Mouse (Mus musculus): ENCODE measurements around the gene Bcl2l13.
"Not testable (repeated sequence)": the region's sequence is repeated elsewhere in the genome, so short reads cannot be mapped to it uniquely, and the experiment has no call there.

Bcl2l13 gene

DNA sequence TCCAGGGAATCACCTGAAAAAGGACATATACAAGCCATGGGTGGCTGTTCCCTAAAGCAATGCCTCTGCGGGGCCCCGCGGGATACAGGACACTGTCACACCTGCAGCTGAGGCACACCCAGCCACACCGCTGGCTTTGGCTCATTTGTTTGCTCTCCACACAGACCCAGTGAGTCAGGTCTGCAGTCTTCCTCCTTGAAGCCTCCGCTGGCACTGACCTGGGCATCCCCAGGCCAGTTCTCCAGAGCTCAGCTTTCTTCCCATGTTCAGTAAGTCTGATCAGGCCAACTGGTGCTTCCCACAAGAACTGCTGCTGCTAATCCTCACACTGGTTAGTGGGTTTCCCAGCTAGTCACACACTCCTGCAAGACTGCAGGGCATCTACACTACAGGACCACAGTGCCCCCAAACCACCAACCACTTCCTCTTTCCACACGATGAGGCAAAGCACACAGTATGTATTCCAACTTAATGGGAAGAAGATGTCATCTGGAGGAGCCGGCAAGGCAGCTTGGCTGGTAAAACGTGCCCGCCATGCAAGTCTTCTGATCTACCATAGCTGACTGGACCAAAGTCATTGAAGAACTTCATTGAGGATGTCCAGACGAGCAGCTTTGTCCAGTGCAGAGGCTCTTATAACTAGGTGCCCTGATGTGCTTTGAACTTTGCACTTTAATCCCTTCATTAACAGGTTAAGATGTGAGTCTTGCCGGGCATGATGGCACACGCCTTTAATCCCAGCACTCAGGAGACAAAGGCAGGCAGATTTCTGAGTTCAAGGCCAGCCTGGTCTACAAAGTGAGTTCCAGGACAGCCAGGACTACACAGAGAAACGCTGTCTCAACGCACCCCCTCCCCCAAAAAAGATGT lies 66.0 kb downstream of the Bcl2l13 start:
- in situ Hi-C loops (cut with MboI) = no loop called here

DNA sequence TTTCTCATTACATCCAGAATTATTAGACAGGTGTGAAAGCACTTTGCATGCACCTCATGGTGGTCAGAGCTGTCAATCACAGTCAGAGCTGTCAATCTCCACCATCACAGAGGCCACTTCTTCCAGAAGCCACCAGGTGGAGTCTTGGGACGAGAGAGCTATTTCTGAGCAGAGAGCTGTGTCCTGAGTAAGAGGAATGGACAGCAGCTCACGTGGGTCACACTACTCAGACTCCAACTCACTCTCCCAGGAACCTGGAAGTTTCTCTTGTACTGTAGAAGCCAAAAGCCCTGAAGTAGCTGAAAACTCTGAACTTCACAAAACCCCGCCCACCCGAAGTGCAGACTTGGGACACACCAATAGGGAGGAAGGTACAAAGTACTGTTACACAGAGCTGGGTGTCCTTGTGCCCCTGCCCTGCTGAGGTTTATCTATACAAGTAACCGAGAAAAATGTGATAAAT lies 67.5 kb downstream of the Bcl2l13 start:
- in situ Hi-C loops (cut with MboI) = no loop called here

DNA sequence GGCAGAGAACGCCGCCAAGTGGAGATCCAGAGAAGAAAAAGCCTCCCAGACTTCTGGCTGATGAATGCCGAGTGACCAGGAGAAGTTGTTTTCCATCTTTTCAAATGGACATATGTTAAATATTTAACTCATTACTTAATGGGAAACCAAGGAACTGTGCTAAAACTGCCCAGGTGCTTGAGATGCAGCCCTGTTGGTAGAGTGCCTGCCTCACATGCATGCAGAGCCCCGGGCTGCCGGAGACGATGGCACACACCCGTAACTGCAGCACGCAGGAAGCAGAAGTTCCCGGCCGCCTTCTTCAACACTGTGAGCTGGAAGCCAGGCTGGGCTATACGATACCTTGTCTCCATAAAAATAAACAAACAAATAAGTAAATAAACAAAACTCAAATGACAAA lies 67.9 kb downstream of the Bcl2l13 start:
- in situ Hi-C loops (cut with MboI) = no loop called here

DNA sequence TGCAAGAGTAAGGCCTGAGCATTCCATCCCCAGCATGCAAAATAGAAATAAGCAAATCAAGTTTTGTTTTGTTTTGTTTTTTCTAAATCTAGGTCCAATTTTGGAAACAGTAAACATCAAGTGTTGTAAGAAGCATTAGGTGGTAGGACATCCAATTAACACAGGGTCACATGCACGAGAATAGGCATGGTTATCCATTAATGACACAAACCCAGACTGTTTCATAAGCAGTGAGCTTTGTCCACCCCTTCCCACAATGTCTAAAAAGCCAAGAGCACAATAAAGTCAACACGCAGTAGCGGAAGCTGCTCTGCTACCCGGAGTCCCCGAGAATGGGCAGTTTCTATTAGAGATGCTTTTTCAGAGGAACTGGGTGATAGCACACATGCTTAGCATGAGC lies 69.1 kb downstream of the Bcl2l13 start:
- in situ Hi-C loops (cut with MboI) = no loop called here

DNA sequence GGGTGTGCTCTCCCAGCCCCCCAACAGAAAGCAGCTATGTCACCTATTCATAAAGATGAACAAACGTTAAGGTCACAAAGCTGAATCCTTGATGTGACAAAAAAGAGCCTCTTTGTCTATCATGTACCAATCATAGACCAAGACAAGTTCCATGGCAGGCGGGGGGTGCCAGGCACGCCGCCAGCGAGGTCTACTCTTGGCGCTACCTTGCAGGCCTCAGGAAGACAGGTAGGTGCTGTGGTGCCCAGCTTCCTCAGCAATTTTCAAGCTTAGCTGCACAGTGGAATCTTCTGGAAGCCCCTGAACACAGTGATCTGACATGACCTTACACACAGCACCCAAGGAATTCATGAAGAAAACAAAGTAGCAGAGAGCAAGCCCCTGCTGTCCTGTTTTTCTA lies 70.5 kb downstream of the Bcl2l13 start:
- in situ Hi-C loops (cut with MboI) = no loop called here

DNA sequence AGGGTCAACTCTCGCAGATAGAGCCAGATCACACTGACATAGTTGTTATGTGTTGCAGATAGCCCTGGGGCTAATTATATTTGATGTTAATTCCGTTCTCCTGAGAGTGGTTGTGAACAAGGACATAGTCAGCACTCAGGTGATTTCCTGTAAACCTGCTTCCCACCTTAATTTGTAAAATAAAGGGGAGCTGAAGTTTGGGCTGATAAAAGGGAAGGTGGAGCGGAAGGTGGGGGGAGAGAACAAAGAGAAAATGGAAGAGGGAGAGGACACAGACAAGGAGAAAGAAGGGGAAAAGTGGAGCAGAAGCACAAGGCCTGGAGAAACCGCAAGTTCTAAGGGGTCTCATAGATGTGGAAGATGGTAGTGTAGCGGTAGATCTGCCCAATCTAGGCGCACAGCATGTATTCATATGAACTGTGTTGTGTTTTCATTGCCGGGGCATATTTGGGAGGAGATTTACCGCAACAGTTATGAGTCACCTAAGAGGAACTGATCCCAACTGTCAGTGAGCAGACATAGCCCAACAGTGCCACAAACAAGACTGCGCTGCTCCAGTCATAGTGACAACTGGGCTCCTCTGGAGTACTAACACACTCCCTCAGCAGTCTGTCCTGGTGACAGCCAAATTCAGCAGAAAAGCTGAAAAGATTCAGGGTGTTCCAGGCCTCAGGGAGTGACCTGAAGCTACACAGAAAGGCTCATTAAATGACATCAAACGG lies 72.0 kb downstream of the Bcl2l13 start:
- in situ Hi-C loops (cut with MboI) = not testable (repeated sequence)

DNA sequence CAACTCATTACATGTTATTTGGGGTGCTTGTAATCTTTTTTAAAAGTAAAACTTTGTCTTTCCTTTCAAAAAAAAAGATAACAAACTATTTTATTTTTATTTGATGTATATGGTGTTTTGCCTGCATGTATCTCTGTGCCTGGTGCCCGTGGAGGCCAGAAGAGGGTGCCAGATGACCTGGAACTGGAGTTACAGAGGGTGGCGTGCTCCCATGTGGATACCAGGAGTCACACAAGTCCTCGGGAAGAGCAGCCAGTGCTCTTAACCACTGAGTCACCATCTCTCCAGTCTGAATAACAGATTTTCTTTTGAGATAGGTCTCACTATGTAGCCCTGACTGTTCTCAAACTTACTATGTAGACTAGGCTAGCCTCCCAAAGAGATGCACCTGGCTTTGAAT lies 73.5 kb downstream of the Bcl2l13 start:
- in situ Hi-C loops (cut with MboI) = no loop called here

DNA sequence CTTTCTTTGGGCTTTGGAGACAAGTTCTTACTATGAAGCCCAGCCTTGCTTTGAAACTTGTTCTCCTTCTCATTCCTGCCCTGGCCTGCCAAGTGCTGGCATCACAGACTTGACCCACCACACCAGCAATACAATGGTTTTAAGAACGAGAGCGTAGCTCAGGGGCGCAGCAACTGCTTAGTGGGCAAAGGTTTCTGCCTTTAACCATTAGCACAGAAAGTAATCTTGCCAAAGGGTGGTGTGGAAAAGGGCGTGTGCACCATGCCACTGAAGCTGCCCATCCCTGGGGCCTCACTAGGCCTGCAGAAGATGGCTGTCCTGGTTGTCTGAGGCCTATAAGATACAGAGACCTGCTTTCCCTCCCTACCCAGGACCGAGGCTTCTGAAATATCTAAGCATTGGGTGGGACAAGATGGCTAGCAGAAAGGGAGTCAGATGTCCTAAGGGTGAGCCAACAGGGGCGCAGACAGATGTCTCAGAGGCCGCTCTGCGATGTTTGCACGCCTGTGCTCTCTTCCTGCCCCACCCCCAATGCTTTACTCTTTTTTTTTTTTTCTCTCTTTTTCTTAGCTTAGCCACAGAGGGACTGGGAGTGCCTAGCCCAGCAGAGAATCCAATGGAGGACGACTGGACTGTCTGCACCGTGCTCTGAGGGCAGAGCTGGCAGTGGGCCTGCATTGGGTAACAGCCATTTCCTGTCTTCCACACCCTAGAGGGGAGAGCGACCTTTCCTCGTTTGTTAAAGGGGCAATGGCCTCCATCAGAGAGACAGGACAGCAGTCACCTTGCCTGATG lies 75.4 kb downstream of the Bcl2l13 start:
- in situ Hi-C loops (cut with MboI) = no loop called here

DNA sequence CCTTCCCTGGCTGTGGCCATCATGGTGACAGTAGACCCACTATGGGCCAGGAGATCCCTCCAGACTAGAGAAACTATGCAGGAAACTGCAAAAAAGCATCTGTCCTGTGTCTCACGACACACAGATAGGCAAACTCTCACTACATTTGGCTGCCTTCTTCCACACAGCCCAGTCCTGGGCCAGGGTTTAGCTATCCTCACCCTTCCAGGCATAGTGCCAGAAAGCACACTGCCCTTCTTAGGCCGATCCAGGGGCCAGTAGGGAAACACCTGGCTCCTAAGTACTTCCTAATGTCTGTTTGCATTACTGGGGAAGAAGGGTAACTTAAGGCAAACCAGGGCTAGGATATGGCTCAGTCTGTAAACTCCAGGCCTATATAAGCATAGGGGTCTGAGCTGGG lies 76.9 kb downstream of the Bcl2l13 start:
- in situ Hi-C loops (cut with MboI) = no loop called here

DNA sequence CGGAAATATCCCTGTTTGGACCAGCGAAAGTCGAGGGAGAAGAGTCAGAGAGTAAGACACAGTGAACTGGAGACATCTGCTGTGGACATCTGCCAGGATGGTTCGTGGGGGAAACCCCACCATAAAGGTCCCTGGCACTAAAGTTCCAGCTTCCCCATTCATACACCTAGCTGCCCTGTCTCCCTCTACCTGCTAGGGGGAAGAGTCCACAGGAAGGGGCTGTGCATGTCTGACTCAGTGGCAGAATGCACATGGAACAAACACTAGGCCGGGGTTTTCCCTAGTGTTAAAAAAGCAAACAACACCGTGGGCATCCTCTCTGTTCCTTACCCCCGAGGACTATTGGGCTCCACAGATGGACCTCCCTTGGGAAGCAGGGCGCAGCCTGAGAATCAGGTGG lies 77.8 kb downstream of the Bcl2l13 start:
- in situ Hi-C loops (cut with MboI) = no loop called here

DNA sequence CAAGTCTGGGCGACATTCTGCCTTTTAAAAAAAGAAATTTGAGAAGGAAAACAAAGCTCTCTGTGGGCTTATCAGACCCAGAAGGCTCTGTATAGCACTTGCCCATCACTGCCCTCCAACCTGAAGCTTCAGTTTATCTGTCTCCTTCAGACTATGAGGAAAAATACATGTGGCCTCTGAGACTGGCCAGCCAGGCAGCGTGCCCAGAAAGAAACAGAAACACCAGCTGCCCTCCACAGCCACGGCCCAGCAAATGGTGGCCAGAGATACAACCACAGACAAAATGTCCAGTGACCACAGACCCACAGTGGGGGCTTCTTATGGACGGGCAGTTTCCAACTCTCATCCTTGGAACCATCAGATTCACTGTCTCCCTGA lies 78.5 kb downstream of the Bcl2l13 start:
- in situ Hi-C loops (cut with MboI) = no loop called here

DNA sequence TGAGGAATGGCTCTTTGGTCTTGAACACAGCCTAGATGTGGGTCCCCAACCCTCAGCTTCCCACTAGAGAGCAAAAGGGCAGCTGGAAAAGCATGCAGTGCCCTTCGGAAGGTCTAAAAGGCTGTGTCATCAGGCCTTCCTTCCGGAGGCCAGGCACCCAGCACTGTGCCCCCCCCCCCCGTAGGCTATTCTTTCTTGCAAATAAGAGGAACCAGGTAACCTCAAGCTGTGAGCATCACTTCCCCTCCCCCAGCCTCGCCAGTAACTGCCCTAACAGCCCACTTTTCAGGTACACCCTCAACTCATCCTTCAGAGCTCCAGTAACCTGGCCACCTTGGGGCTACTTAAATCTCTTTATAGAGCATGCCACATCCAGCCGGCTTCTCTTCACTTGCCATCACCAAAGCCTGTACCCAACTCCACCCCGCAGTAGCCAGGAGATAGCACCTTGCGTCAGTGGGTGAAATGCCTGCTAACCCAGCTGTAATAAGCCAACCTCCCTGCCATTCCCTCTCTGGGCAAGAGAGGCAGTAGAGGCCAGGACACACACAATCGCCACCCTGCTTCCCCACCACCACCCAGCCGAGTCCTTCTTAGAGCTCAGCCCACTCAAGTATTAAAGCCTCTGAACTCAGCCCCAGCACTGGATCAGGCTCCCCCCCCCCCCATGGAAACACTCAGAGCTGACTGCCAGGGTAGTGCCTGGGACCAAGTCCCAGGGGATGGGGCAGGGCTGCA lies 79.1 kb downstream of the Bcl2l13 start:
- in situ Hi-C loops (cut with MboI) = no loop called here

DNA sequence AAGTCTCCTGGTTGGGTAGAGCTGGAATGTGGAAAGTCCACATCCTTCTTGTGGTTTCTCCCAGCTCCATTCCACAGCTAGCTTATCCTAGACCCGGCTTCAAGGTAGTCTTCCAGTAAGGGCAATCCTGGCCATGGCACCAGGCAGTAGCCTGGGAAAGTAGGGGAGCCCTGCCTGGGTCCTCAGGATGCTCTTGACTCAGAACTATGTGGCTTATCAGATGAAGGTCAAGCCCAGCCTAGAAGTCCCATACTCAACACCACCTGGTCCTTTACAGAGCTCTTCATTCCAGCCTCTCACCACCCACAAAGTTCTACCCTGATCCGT lies 79.6 kb downstream of the Bcl2l13 start:
- in situ Hi-C loops (cut with MboI) = no loop called here

DNA sequence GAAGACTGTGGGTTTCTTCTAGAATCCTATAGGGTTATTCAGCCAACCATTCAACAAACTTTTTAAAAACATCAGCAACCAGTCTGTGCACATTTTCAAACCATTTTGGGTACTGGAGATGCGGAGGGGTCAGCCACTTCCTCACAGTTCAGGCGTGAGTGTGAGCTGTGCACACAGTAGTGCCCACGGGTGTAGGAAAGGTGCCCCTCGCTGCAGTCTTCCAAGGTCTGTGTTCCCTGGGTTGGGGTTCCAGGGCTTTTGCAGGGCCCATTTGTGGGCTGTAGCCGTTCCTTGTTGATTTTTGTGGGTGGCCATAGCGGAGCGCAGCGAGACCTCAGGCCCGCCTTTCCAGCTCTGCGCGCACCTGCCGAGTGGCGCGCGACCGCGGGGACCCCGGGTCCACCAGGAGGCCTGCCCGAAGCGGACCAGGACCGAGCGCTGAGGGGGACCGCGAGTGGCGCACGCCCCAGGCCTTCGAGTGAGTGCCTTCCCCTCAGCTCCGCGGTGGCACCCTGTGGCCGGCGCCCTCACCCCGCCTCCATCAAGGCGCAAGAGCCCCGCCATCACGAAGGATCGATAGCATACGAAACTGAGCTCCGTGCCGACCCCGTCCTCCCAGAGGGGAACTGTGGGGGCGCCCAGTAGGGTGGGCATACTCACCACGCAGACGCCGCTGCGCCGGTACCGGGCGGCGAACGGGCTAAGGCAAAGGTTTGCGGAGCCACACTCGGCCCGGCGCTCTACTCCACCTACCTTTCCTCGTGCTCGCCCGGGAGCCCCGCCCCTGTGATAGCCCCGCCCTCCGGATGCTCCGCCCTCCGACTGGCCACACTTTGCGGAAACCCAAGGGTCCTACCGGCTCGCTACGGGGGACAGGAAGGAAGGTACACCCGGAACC lies 80.3 kb downstream of the Bcl2l13 start, which contains the start of gene Bid:
Bid (minus strand) TSS at position 780 of the 898 bp plus-strand sequence.
- in situ Hi-C loops (cut with MboI) = no loop called here

DNA sequence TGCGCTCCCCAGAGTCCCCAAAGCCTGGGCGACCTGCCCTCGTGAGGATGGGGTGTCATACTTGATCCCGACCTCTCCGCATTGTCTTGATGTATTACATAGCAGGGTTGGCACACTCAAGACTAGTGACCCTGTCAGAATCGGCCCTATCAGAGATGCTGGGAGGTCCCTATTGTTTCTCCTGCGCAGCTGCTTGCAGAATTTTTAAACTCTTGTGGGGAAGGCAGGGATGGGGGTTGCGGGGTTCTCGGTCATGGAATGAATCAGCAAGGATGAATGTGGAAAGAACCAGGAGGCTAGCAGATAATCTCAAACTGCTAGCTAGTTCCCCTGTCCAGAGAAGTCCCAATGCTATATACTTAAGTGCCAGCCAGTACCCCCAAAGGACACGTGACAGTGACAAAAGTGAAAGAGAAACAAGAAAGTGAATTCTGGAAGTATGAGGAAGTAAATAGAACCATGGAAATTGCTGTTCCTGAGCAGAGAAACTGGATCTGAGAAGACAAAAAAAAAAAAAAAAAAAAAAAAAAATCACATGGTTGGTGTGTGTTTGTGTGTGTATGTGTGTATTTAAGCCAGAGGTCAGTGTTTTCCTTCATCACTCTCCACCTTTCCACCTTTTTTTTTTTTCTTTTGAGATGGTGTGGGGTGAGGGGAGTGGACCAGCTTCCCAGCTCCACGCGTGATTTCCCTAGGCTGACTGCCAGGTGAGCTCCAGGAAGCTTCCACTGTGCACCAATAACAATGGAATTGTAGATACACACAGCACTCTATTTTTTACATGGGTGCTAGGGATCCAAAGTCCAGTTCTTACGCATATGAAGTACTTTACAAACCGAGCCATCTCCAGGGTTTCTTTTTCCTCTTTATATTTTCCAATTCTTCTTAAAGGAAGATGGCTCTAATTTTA lies 81.2 kb downstream of the Bcl2l13 start:
- in situ Hi-C loops (cut with MboI) = not testable (repeated sequence)

DNA sequence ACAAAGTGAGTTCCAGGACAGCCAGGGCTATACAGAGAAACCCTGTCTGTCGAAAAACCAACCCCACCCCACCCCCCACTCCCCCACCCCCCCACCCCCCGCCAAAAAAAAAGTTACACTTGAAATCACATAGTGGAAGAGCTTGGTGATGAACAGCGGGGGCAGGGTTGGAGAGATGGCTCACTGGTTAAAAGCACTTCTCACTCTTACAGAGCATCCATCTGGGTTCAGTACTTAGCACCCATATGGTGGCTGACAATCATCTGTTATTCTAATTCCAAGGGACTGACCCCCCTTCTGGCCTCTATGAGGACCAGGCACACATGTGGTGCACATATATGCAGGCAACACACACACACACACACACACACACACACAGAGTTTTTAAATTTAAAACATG lies 82.0 kb downstream of the Bcl2l13 start:
- in situ Hi-C loops (cut with MboI) = no loop called here

DNA sequence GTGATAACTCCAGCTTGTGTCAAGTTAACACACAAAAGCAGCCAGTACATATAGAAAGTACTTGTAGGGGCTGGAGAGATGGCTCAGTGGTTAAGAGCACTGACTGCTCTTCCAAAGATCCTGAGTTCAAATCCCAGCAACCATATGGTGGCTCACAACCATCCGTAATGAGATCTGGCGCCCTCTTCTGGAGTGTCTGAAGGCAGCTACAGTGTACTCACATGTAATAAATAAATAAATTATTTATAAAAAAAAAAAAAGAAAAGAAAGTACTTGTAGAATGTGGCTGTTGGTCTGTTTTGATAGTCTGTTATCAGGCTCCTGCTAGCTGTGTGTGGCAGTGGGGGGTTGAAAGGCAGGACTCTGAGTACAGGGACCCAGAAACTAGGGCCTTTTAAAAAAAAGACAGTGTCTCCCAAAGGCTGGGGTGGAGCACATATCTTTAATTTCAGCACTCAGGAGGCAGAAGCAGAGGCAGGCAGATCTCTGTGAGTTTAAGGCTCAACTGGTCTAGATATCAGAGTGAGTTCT lies 88.8 kb downstream of the Bcl2l13 start:
- in situ Hi-C loops (cut with MboI) = not testable (repeated sequence)

DNA sequence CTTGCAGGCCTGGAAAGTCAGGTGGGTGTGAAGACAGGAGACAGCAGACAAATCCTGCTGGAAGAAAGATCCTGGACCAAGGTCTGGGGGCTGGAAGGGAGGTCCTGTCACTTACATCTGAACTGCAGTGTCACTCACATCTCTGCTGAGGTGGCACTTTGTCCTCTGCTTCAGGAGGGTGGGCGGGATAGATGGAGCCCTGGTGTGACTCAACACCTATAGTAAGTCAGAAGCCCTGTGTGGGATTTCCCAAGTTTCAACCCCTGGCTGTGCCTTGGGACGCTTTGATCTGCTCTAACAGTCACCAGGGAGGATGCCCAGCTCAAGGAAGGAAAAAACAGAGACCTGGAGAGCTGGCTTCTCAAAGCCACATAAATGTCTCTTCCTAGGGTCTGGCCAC lies 90.9 kb downstream of the Bcl2l13 start:
- in situ Hi-C loops (cut with MboI) = no loop called here

DNA sequence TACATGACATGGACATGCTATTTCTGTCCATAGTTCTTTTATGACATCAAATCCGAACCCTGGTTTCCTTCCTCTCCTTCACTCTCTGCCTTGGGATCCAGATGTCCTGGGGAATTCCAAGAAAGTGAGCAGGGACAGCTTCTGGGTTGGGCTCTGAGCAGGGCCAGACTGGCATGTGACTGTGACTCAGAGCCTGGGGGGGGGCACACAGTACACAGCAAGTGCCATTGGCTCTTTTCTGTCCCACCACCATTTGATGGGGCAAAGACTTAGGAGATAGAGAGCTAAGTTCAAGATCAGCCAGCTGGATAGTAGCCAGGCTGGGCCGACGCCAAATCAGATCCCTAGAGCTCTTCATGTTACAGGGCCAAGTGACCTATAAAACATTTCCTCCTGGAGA lies 91.8 kb downstream of the Bcl2l13 start:
- in situ Hi-C loops (cut with MboI) = no loop called here
